Comparison of ENCODE assay signal across 9 mouse cellular contexts in the genomic region with DNA sequence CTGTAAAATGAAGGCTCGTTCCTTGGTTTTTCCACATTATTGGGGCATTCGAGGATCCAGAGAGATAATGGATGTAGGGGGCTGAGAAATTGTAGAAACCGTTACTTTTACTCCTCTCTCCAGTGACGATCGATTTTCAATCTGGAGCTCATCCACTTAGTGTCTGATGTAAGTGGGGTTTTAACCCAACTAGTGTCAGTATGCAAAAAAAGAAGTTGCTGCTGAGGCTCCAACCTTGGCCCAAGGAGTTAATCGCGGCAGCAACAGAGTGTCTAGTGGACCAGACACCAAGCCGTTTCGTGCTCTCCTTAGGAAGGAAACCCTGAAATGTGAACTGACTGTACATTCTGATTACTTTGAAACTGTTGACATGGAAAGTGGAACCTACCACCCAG. TPM values are rescaled to one million over a fixed set of nuclear protein-coding genes. Genes with fewer than 3 reads are reported as not detected.
A peak's percentile ranks its signal among the peaks of the same experiment; 100 is the strongest.
DNase-seq lines count a peak whose midpoint lies in the region; ATAC-seq and TF ChIP-seq lines count a peak whose summit lies in the region.
"Had no signal": no experiment of that assay in that cellular context is flagged by ENCODE, and none has a peak within 500 bp of the region (broad histone marks: within the 10 kb centered on the region; RNA-seq: fewer than 3 reads in every experiment).

No protein-coding gene starts in this region.

- DNase-seq in gastrocnemius, adult 2 months, result no peak
- no peak for DNase-seq in gastrocnemius, postnatal 10 days
- peak; percentile 71 for DNase-seq in A20 (ENCODE audit: low read depth, low spot score)
- DNase-seq in liver, embryonic 14.5 days (ENCODE audit: low read depth in 3 of 3, low spot score in 3 of 3), result no peak
- no peak for DNase-seq in right cerebral cortex, postnatal 36 days (ENCODE audit: low spot score in 2 of 2)
- no peak for DNase-seq in ovary, adult 18-20 months (ENCODE audit: low spot score)

- H3K27me3 ChIP-seq in forebrain, embryonic 12.5 days, result peaks cover 3% of the 10 kb centered on the region; the same call in 1 of the 2 replicates
- H3K27me3 ChIP-seq in liver, embryonic 14.5 days (ENCODE audit: control insufficient read depth, insufficient read depth, low read length), result no peaks in the 10 kb centered on the region
- H3K27me3 ChIP-seq: Patski had no signal

- intact Hi-C loops in gastrocnemius, adult 2 months (cut with DNase I), result loop anchor here (10.0 kb wide), 1 partner anchor 449 kb away; a partner anchor contains a TSS

- H3K36me3 ChIP-seq in forebrain, embryonic 12.5 days (replicated peaks), result peaks cover 28% of the 10 kb centered on the region; the same call in 1 of the 2 replicates
- peaks cover 19% of the 10 kb centered on the region for H3K36me3 ChIP-seq in liver, embryonic 14.5 days (replicated peaks; ENCODE audit: control insufficient read depth, insufficient read depth, low read depth)

- H3K4me1 ChIP-seq in forebrain, embryonic 12.5 days, result peaks cover 41% of the 10 kb centered on the region
- peaks cover 13 to 29% of the 10 kb centered on the region in 2 experiments for H3K4me1 ChIP-seq in liver, embryonic 14.5 days (replicated peaks; ENCODE audit: control insufficient read depth in 2 of 2, insufficient read depth in 2 of 2, low read length in 1 of 2)

- no peaks in the 10 kb centered on the region for H3K9me3 ChIP-seq in forebrain, embryonic 12.5 days
- H3K9me3 ChIP-seq in liver, embryonic 14.5 days (ENCODE audit: control insufficient read depth, low read length), result no peaks in the 10 kb centered on the region

- ATAC-seq in forebrain, embryonic 12.5 days (ENCODE audit: low FRiP score), result no peak
- ATAC-seq in liver, embryonic 14.5 days (ENCODE audit: insufficient read depth), result no peak
- no peak for ATAC-seq in activated CD4-positive, CD25-positive, alpha-beta regulatory T cell, adult 4 months

- peak overlapping the region; percentile 96 for H3K27ac ChIP-seq in gastrocnemius, adult 2 months
- H3K27ac ChIP-seq in forebrain, embryonic 12.5 days, result peak overlapping the region; percentile 93
- peak overlapping the region; percentile 73 for H3K27ac ChIP-seq in liver, embryonic 14.5 days

- H3K4me3 ChIP-seq in gastrocnemius, adult 2 months, result peak overlapping the region; percentile 95
- H3K4me3 ChIP-seq in forebrain, embryonic 12.5 days (replicated peaks), result peak overlapping the region; percentile 72
- peak overlapping the region; percentile 84 to 91 for H3K4me3 ChIP-seq in liver, embryonic 14.5 days (ENCODE audit: insufficient read depth in 1 of 2, low read depth in 2 of 2, low read length in 2 of 2)

- 3% methylated on average over 9 of the region's 9 CpGs for WGBS in forebrain, embryonic 12.5 days
- under 1% methylated on average over 9 of the region's 9 CpGs for WGBS in liver, embryonic 14.5 days (ENCODE audit: insufficient replicate concordance)

- H3K4me2 ChIP-seq in forebrain, embryonic 12.5 days, result peak overlapping the region; percentile 60
- peak overlapping the region; percentile 84 for H3K4me2 ChIP-seq in liver, embryonic 14.5 days (ENCODE audit: low read depth)

- no peak for TF ChIP-seq CTCF in gastrocnemius, adult 2 months (IDR thresholded peaks at IDR 0.05)
- TF ChIP-seq CTCF in liver, embryonic 14.5 days (IDR thresholded peaks at IDR 0.05; ENCODE audit: low read depth), result no peak

- H3K9ac ChIP-seq in forebrain, embryonic 12.5 days, result peak overlapping the region; percentile 79
- H3K9ac ChIP-seq in liver, embryonic 14.5 days (replicated peaks), result peak overlapping the region; percentile 92

- 0 out of 2 replicates have a peak, but pooled peaks have one; percentile 19 for TF ChIP-seq EP300 in liver, embryonic 14.5 days (IDR thresholded peaks at IDR 0.05; ENCODE audit: low read depth)

RNA-seq across cellular contexts. Expression of a gene that starts 1.1 kb away (rescaled TPM):
- 10 to 100 TPM; 26.3 to 27.8 TPM for total RNA-seq in gastrocnemius, adult 2 months (2021)
- 10 to 100 TPM; 23.4 to 24.1 TPM for total RNA-seq in gastrocnemius, postnatal 10 days (2021)
- polyA plus RNA-seq in forebrain, embryonic 12.5 days (2016; fragmentation: Nextera tagmentation; extraction: Ambion mirVana), result 44.7 and 45.8 TPM in 2 replicates
- polyA plus RNA-seq in liver, embryonic 14.5 days (2012; rRNA removed), result 11.8 and 27.6 TPM in 2 replicates
- polyA plus RNA-seq in liver, embryonic 14.5 days (2014; fragmentation: Nextera tagmentation; extraction: Ambion mirVana), result 32.1 and 36.7 TPM in 2 replicates
- polyA plus RNA-seq in activated CD4-positive, CD25-positive, alpha-beta regulatory T cell, adult 4 months (2017; shearing (Covaris generic)), result 10 to 100 TPM; 71.7 to 78.1 TPM

RNA-seq across cellular contexts. Expression of a gene that starts 5.7 kb away (rescaled TPM):
- total RNA-seq in gastrocnemius, adult 2 months (2021), result not detected
- 1 to 10 TPM; 2.8 to 3.8 TPM for total RNA-seq in gastrocnemius, postnatal 10 days (2021)
- 45.8 and 50.3 TPM in 2 replicates for polyA plus RNA-seq in forebrain, embryonic 12.5 days (2016; fragmentation: Nextera tagmentation; extraction: Ambion mirVana)
- polyA plus RNA-seq in liver, embryonic 14.5 days (2012; rRNA removed), result 37.5 and 42.5 TPM in 2 replicates
- polyA plus RNA-seq in liver, embryonic 14.5 days (2014; fragmentation: Nextera tagmentation; extraction: Ambion mirVana), result 23.4 and 24.7 TPM in 2 replicates
- 1 to 10 TPM; 5.3 to 7.4 TPM for polyA plus RNA-seq in activated CD4-positive, CD25-positive, alpha-beta regulatory T cell, adult 4 months (2017; shearing (Covaris generic))

RNA-seq across cellular contexts. Expression of a gene that starts 10.3 kb away (rescaled TPM):
- not detected for total RNA-seq in gastrocnemius, adult 2 months (2021)
- total RNA-seq in gastrocnemius, postnatal 10 days (2021), result not detected
- not detected in 2 replicates for polyA plus RNA-seq in forebrain, embryonic 12.5 days (2016; fragmentation: Nextera tagmentation; extraction: Ambion mirVana)
- polyA plus RNA-seq in liver, embryonic 14.5 days (2012; rRNA removed), result 0.04 TPM in 1 of 2 replicates, not detected in the other
- not detected in 2 replicates for polyA plus RNA-seq in liver, embryonic 14.5 days (2014; fragmentation: Nextera tagmentation; extraction: Ambion mirVana)
- polyA plus RNA-seq in activated CD4-positive, CD25-positive, alpha-beta regulatory T cell, adult 4 months (2017; shearing (Covaris generic)), result 100 to 1,000 TPM; 145 to 163 TPM
- polyA plus RNA-seq: Patski had no signal

RNA-seq across cellular contexts. Expression of a gene that starts 12.9 kb away (rescaled TPM):
- total RNA-seq in gastrocnemius, adult 2 months (2021), result 1 to 10 TPM; 3.7 to 4.8 TPM
- 1 to 10 TPM; 2.8 TPM for total RNA-seq in gastrocnemius, postnatal 10 days (2021)
- 0.27 and 0.50 TPM in 2 replicates for polyA plus RNA-seq in forebrain, embryonic 12.5 days (2016; fragmentation: Nextera tagmentation; extraction: Ambion mirVana)
- 0.75 and 0.84 TPM in 2 replicates for polyA plus RNA-seq in liver, embryonic 14.5 days (2012; rRNA removed)
- 0.32 and 0.59 TPM in 2 replicates for polyA plus RNA-seq in liver, embryonic 14.5 days (2014; fragmentation: Nextera tagmentation; extraction: Ambion mirVana)
- under 1 TPM in 1 of 2 experiments, not detected in 1; 0.73 TPM for polyA plus RNA-seq in activated CD4-positive, CD25-positive, alpha-beta regulatory T cell, adult 4 months (2017; shearing (Covaris generic))
- polyA plus RNA-seq: Patski had no signal

RNA-seq across cellular contexts. Expression of a gene that starts 29.7 kb away (rescaled TPM):
- over 10,000 TPM in 1 of 2 experiments, 1,000 to 10,000 TPM in 1; 4,293 to 10,756 TPM for total RNA-seq in gastrocnemius, adult 2 months (2021)
- 1,000 to 10,000 TPM; 8,012 to 8,431 TPM for total RNA-seq in gastrocnemius, postnatal 10 days (2021)
- polyA plus RNA-seq in forebrain, embryonic 12.5 days (2016; fragmentation: Nextera tagmentation; extraction: Ambion mirVana), result 36.5 and 40.2 TPM in 2 replicates
- polyA plus RNA-seq in liver, embryonic 14.5 days (2012; rRNA removed), result 3.3 and 8.9 TPM in 2 replicates
- 12.6 and 16.1 TPM in 2 replicates for polyA plus RNA-seq in liver, embryonic 14.5 days (2014; fragmentation: Nextera tagmentation; extraction: Ambion mirVana)
- not detected for polyA plus RNA-seq in activated CD4-positive, CD25-positive, alpha-beta regulatory T cell, adult 4 months (2017; shearing (Covaris generic))

Comparison
In these comparisons a context has a peak if more than half of its experiments do, and no peak if none do; other contexts are left out.
1. RNA of a gene that starts 10.3 kb away (polyA plus RNA-seq): 145 to 163 TPM in activated CD4-positive, CD25-positive, alpha-beta regulatory T cell, adult 4 months; 0.04 TPM in liver, embryonic 14.5 days and not detected in forebrain, embryonic 12.5 days; every median in the first group is over 100 times any median in the second.
2. Peak in every context shown above with its lines, with median percentiles within 50 percentile points of each other: H3K27ac ChIP-seq and H3K4me3 ChIP-seq.